Mouse (Mus musculus) adrenal gland, adult (tissue): Measurements from ENCODE around the gene Nol4l.

Experiments
- DNase-seq, 2 experiments: peaks; one replicate each; pipeline ENCODE4 v3.0.0; 2022 to 2023; ENCODE audit warnings: low spot score in 1 of 2; ENCODE audit not compliant: inconsistent age in 2 of 2

The Nol4l gene

GRCm38 (mm10) chr2:153529931-153530766, at the start of gene Nol4l:
TSS of gene Nol4l (minus strand) at chr2:153529971.
- peak; percentile 67 to 83 for DNase-seq

GRCm38 (mm10) chr2:153577122-153577521, 47.4 kb upstream of the Nol4l start:
- DNase-seq = no peak

DNA sequence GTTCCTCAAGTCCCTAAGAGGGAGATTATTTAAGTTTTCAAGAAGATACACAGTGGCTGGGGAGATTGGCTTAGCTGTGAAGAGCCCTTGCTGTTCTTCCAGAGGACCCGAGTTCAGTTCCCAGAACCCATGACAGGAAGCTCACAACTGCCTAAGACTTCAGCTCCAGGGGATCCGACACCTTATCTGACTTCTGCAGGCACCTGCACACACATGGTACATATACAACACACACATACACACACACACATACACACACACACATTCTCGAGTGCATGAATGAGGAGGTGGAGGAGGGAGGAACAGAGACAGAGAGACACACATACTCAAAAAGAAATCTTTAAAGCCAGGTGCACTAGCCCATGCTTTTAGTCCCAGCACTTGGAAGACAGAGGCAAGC, 46.4 kb upstream of the Nol4l start:
- no peak for DNase-seq

- no peak for DNase-seq
These were observed 45.8 kb upstream of the Nol4l start for GRCm38 (mm10) chr2:153575554-153575953.

GRCm38 (mm10) chr2:153573101-153573500, 43.3 kb upstream of the Nol4l start:
- no peak for DNase-seq

DNA sequence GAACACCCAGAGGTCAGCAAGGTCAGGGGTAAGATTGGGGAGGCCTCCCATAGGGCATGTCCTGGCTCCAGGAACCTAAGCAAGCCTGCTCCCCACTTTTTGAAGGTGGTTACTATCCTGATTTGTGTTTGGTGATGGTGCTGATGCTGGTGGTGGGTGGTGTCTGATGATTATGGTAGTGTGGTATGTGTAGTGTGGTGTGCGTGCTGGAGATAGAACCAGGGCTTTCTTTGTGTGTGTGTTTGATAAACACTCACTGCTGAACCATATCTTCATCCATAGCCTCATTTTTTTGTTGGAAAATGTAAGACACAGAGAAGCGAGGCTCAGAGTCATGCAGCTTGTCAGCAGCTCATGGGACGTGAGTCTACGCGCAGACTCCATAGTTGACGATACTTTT, 38.8 kb upstream of the Nol4l start:
- no peak for DNase-seq

DNA sequence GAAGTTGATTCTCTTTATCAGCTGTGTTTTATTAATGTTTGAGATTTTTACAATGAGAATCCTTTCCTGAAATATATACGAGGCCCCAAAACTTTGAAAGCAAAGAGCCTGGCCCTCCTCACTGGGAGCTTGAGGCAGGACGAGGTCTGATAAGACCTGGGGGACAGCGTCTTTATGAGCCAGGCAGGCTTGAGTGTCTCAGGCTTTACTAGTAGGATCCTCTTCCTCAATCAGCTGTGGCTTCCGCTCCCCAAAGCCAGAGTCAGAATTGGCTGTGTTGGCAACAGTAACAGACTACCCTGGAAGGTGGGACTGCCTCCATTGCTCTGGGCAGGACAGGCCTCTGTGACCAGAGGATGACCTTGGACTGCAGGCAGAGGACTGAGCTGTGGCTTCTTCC, 38.2 kb upstream of the Nol4l start:
- DNase-seq = no peak

DNA sequence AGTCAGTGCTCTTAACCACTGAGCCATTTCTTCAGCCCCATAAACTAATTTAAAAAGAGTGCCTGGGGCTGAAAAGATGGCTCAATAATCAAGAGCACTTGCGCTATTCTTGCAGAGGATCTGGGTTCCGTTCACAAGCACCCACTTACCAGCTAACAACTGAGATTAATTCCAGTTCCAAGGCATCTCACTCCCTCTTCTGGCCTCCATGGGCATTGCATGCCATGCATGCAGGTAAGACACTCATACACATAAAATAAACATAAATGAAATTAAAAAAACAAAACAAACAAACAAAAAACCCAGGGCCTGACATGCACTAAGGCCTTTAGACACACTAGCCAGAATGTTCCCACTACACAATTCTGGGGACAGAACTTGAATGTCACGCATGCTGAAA, 34.6 kb upstream of the Nol4l start:
- DNase-seq = no peak

DNA sequence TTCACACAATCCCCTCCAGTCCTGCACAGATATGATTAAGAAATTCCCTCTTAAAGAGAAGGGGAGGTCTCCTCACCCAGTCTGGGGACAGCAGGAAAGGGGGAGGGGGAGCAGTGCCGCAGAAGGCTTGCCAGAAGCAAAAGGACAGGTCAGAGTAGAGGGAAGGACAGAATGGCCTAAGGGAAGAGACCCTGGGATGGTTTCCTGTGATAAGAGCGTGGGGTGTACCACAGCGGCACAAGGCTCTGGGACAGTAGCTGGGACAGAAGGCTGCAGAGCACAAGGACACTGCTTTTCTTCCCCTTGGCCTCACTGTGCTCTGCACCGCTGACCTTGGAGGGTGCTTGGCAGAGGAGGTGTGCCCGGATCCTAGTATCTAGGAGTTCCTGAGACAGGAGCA, 31.8 kb upstream of the Nol4l start:
- peak; percentile 59 to 69 for DNase-seq

- peak; percentile 55 to 81 for DNase-seq
These were observed 31.1 kb upstream of the Nol4l start for GRCm38 (mm10) chr2:153560664-153561541.

DNA sequence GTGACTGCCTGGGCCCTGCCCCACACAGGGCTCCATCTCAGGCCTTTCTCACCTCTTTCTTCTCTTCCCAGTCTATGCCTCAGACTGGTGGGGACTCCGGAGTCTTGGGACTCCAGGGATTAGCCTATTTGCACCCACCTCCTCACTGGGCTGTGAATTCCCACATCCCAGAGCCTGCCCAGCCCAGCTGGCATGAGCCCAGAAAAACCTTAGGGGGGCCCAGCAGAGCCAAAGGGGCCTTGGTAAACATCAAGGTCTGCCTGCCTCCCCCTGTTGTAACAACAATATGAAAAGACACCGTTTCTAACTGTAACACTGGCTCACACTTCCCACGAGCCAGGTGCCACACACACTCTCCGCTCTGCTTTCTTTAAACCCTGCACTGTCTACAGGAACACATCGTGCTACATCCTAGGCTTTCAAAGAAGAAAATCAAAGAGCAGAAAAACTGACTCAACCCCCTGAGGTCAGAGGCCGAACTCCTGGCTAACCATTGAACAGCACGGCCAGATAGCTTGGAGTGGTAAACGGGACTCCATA, 29.9 kb upstream of the Nol4l start:
- no peak for DNase-seq

GRCm38 (mm10) chr2:153558464-153558863, 28.7 kb upstream of the Nol4l start:
- DNase-seq = no peak

DNA sequence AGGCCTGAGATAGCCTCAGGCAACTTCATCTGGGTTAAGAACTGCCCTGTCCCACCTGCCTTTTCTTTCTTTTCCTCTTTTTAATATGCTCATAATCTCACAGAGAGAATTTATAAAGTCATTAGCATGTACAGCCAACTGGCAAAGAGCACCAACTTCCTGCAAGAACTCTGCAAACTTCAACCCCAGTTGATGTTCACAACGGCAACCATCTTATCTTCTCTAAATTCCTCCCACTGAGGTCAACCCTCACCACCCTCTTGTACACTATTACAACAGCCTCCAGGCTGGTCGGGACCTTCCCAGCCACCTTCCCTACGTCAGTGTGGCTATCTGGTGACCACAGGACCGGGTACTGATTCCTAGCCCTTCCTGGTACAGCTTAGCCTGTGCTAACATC, 27.5 kb upstream of the Nol4l start:
- DNase-seq = no peak

GRCm38 (mm10) chr2:153556208-153556607, 26.4 kb upstream of the Nol4l start:
- no peak for DNase-seq

DNA sequence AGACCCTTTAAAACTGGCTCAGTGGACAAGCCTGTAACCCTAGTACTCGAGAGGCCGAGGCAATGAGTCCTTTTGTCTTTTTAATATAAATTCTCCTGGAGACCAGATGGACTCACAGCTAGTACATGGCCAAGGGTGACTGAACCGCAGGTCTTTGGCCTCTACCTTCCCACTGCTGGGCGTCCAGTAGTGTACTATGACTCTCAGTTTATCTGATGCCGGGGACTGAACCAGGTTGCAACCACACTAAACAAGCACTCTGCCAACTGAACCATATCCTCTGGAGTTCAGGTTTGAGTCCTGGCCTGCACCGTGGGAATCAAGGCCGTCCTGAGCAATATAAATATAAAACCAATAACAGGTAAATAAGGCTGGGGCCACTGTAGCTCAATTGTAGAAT, 24.8 kb upstream of the Nol4l start:
- no peak for DNase-seq

- peak; percentile 75 to 80 for DNase-seq
These were observed 19.7 kb upstream of the Nol4l start for GRCm38 (mm10) chr2:153549486-153549885.

- peak; percentile 86 to 95 for DNase-seq
These were observed 18.6 kb upstream of the Nol4l start for GRCm38 (mm10) chr2:153548221-153548923.

DNA sequence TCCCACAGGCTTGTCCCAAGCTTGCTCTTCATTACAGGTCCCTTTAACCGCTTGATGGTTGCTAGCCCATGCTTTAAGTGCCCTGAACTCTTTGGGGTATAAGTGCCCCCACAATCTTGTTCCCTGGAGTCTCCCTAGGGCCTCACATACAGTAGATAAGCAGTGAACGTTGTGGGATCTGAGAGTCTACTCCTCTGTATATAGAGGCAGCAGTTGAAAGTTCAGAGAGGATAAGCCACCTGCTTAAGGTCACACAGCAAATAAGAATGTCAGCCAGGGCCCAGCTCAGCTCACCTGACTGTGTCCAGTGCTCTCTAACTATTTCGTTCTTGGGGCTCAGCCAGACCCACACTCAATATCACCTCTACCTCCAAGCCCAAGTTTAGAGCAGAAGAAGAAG, 17.9 kb upstream of the Nol4l start:
- no peak for DNase-seq

DNA sequence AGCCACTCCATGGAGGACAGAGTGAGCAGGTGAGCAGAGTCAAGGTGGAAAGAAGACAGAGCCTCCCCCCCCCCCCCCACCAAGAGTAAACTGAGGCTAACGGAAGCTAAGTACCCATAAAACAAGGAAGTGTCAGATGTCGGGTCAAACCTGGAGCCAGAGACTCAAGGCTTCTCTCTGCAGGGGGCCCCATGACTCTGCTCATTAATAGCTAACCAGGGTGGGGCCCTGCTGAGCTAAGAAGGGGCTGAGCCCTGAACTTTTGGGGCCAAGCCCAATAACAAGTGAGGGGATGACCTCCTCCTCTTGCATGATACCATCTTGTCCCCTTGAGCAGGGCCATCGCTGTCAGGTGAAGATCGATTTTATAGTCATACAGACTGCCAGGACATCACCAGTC, 17.2 kb upstream of the Nol4l start:
- DNase-seq = no peak

DNA sequence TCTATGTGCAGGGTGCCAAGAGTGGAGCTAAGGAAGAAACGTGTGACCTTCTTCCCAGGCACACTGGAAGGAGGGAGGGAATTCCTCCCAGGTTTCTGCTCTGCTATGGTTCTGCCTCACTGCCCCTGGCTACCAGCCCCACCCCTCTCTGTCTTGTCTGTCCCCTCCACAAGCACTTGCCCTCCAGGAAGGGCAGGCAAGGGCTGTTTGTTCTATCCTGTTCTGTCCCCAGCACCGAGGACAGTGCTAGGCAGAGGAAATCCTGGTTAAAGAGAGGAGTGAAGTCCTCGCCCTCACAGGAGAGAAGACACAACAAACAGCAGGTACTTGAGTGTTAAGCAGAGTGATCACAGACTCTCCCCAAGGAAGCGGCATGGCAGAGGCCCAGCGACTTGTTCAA, 16.7 kb upstream of the Nol4l start:
- peak in 1 of 2 experiments; percentile 52 for DNase-seq

- no peak for DNase-seq
These were observed 15.0 kb upstream of the Nol4l start for GRCm38 (mm10) chr2:153544771-153545170.
